Mouse (Mus musculus) liver, embryonic 13.5 days (tissue): Measurements from ENCODE around the gene Sec14l3. TPM values are rescaled to one million over a fixed set of nuclear protein-coding genes. Genes with fewer than 3 reads are reported as not detected.

ENCODE experiments used
- ATAC-seq: fragments of 200-750 bp; cut with Nextera tagmentation; 2 replicates; pipeline ENCODE4 v1.8.0; 2017; ENCODE audit warnings: low read depth, mild to moderate bottlenecking, moderate number of reproducible peaks, moderate library complexity
- DNase-seq: peaks from one replicate; pipeline ENCODE4 v3.0.0; 2022
- H3K27ac ChIP-seq: fragments of 300-500 bp; sonication (generic); 2 replicates; pipeline ENCODE4 v1.5.1; 2015; ENCODE audit warnings: moderate library complexity, mild to moderate bottlenecking, inconsistent platforms
- H3K27me3 ChIP-seq: fragments of 300-500 bp; sonication (generic); 2 replicates; pipeline ENCODE4 v1.6.1; 2015; ENCODE audit warnings: mild to moderate bottlenecking, inconsistent platforms
- H3K36me3 ChIP-seq: fragments of 300-500 bp; sonication (generic); 2 replicates; pipeline ENCODE4 v1.6.1; 2015; ENCODE audit warnings: mild to moderate bottlenecking, inconsistent platforms
- H3K4me1 ChIP-seq: fragments of 300-500 bp; sonication (generic); replicated peaks from 2 replicates; pipeline ENCODE4 v1.6.1; 2015; ENCODE audit warnings: inconsistent platforms
- H3K4me2 ChIP-seq: fragments of 300-500 bp; sonication (generic); 2 replicates; pipeline ENCODE4 v1.6.1; 2015; ENCODE audit warnings: inconsistent platforms, mild to moderate bottlenecking, moderate library complexity
- H3K4me3 ChIP-seq: fragments of 300-500 bp; sonication (generic); replicated peaks from 2 replicates; pipeline ENCODE4 v1.5.1; 2015; ENCODE audit warnings: mild to moderate bottlenecking, inconsistent platforms
- H3K9ac ChIP-seq: fragments of 300-500 bp; sonication (generic); 2 replicates; pipeline ENCODE4 v1.6.1; 2015; ENCODE audit warnings: mild to moderate bottlenecking, inconsistent platforms
- H3K9me3 ChIP-seq: fragments of 300-500 bp; sonication (generic); replicated peaks from 2 replicates; pipeline ENCODE4 v1.6.1; 2016; ENCODE audit warnings: inconsistent platforms
- WGBS: fragments of 180-500 bp; shearing (Covaris S2); methylation state at CpG from one replicate; pipeline ENCODE4 v1.1.7; 2015; ENCODE audit not compliant: insufficient replicate concordance; 5-methylcytosine and 5-hydroxymethylcytosine counted together
- polyA plus RNA-seq: library from polyadenylated mRNA; unstranded; fragments of >200 nt; fragmentation: Nextera tagmentation; extraction: Ambion mirVana; gene quantifications from 2 replicates; pipeline ENCODE4 v1.2.1, GENCODE M21; 2015

Gene Sec14l3
- polyA plus RNA-seq, 1 experiment from 2014 or later = not detected

GRCm38 (mm10) chr11:4035116-4035892, 29.3 kb upstream of the Sec14l3 start:
- H3K9me3 ChIP-seq = no peaks in the 10 kb centered on the region
- no peak overlapping the region for H3K4me2 ChIP-seq
- no peaks in the 10 kb centered on the region for H3K36me3 ChIP-seq
- H3K27ac ChIP-seq = no peak overlapping the region
- ATAC-seq (peak; percentile 60), DNase-seq (no peak)
- 63% methylated on average over 18 of the region's 18 CpGs for WGBS
- H3K27me3 ChIP-seq = no peaks in the 10 kb centered on the region
- no peak overlapping the region for H3K4me3 ChIP-seq
- H3K9ac ChIP-seq = no peak overlapping the region
- no peaks in the 10 kb centered on the region; the same call in 1 of the 2 replicates for H3K4me1 ChIP-seq

GRCm38 (mm10) chr11:4035916-4036315, 28.7 kb upstream of the Sec14l3 start:
- WGBS = 69% methylated on average over 6 of the region's 6 CpGs
- no peak overlapping the region for H3K4me2 ChIP-seq
- H3K36me3 ChIP-seq = no peaks in the 10 kb centered on the region
- ATAC-seq = 0 out of 2 replicates have a peak, but pooled peaks have one; percentile 19
- no peaks in the 10 kb centered on the region; the same call in 1 of the 2 replicates for H3K4me1 ChIP-seq
- no peaks in the 10 kb centered on the region for H3K9me3 ChIP-seq
- H3K9ac ChIP-seq = no peak overlapping the region
- no peak overlapping the region for H3K4me3 ChIP-seq
- H3K27me3 ChIP-seq = no peaks in the 10 kb centered on the region
- DNase-seq = no peak
- no peak overlapping the region for H3K27ac ChIP-seq

DNA sequence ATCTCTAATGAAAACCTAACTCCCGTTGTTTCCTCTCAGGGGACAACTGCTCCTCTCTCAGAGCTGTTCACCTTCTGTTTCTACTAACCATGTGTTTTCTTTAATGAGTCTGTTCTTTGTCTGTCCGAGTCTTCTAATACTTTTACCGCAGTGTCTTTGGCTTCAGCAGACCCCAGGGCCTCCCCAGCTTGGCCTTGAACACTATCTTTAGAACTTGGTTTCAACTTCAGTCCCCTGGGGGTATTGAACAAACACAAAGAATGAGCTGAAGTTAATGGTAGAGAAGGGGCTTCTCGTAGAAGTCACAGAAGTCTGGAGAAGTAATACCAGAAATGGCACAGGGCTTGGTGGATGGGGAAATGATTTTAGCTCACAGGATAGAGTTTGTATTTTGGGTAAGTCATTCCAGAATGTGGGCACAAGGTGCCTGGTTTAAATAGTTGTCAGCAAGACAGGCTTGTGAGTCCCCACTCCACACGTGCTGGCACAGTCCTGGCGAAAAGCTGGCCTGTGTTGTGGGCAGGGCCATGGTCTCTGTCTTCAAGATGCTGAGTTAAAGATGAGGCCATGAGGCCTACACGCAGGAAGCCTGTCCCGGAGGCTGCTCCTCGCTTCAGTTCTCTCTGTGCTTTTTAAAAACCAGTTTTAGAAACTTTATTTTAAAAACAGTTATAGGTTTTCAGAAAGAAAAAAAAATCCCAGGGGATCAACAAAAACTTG, 28.1 kb upstream of the Sec14l3 start:
- no peaks in the 10 kb centered on the region; the same call in 1 of the 2 replicates for H3K4me1 ChIP-seq
- DNase-seq = no peak
- H3K27ac ChIP-seq = no peak overlapping the region

GRCm38 (mm10) chr11:4039951-4040350, 24.7 kb upstream of the Sec14l3 start:
- H3K9me3 ChIP-seq = no peaks in the 10 kb centered on the region
- H3K27me3 ChIP-seq = no peaks in the 10 kb centered on the region
- ATAC-seq (no peak), DNase-seq (no peak)
- WGBS = 73% methylated on average over 4 of the region's 4 CpGs
- no peak overlapping the region for H3K27ac ChIP-seq
- no peak overlapping the region for H3K9ac ChIP-seq
- no peaks in the 10 kb centered on the region for H3K4me1 ChIP-seq
- no peaks in the 10 kb centered on the region for H3K36me3 ChIP-seq
- no peak overlapping the region for H3K4me2 ChIP-seq
- H3K4me3 ChIP-seq = no peak overlapping the region

More for the DNA sequence above, 28.1 kb upstream of the Sec14l3 start:
- Histone ChIP-seq H3K36me3 (no peaks in the 10 kb centered on the region), H3K4me2 (no peak overlapping the region), H3K27me3 (no peaks in the 10 kb centered on the region), H3K9me3 (no peaks in the 10 kb centered on the region), H3K9ac (no peak overlapping the region), H3K4me3 (no peak overlapping the region)
- ATAC-seq = no peak
- 55% methylated on average over 9 of the region's 9 CpGs for WGBS

GRCm38 (mm10) chr11:4041123-4041625, 23.5 kb upstream of the Sec14l3 start:
- Histone ChIP-seq H3K4me3 (no peak overlapping the region), H3K9me3 (no peaks in the 10 kb centered on the region), H3K4me2 (no peak overlapping the region), H3K9ac (no peak overlapping the region), H3K27me3 (no peaks in the 10 kb centered on the region), H3K4me1 (no peaks in the 10 kb centered on the region), H3K27ac (no peak overlapping the region), H3K36me3 (no peaks in the 10 kb centered on the region)
- WGBS = 53% methylated on average over 6 of the region's 6 CpGs
- no peak for DNase-seq
- no peak for ATAC-seq

- DNase-seq (no peak), ATAC-seq (no peak)
- H3K4me1 ChIP-seq = no peaks in the 10 kb centered on the region
- no peaks in the 10 kb centered on the region for H3K27me3 ChIP-seq
- H3K9me3 ChIP-seq = no peaks in the 10 kb centered on the region
- no peak overlapping the region for H3K9ac ChIP-seq
- H3K4me2 ChIP-seq = no peak overlapping the region
- WGBS = 70% methylated on average over 7 of the region's 7 CpGs
- H3K27ac ChIP-seq = no peak overlapping the region
- H3K36me3 ChIP-seq = no peaks in the 10 kb centered on the region
- no peak overlapping the region for H3K4me3 ChIP-seq
Measured at GRCm38 (mm10) chr11:4043081-4043480, 21.6 kb upstream of the Sec14l3 start.

GRCm38 (mm10) chr11:4046526-4046925, 18.1 kb upstream of the Sec14l3 start:
- Histone ChIP-seq H3K9ac (no peak overlapping the region), H3K27ac (no peak overlapping the region), H3K27me3 (no peaks in the 10 kb centered on the region), H3K9me3 (no peaks in the 10 kb centered on the region), H3K36me3 (no peaks in the 10 kb centered on the region), H3K4me1 (no peaks in the 10 kb centered on the region), H3K4me3 (no peak overlapping the region), H3K4me2 (no peak overlapping the region)
- no peak for DNase-seq
- no peak for ATAC-seq
- 58% methylated on average over 5 of the region's 5 CpGs for WGBS

GRCm38 (mm10) chr11:4047766-4048165, 16.9 kb upstream of the Sec14l3 start:
- DNase-seq (no peak), ATAC-seq (no peak)
- 81% methylated on average over 2 of the region's 2 CpGs for WGBS
- Histone ChIP-seq H3K9me3 (no peaks in the 10 kb centered on the region), H3K27ac (no peak overlapping the region), H3K4me2 (no peak overlapping the region), H3K4me1 (no peaks in the 10 kb centered on the region), H3K9ac (no peak overlapping the region), H3K27me3 (no peaks in the 10 kb centered on the region), H3K36me3 (no peaks in the 10 kb centered on the region), H3K4me3 (no peak overlapping the region)

- no peaks in the 10 kb centered on the region for H3K36me3 ChIP-seq
- H3K27me3 ChIP-seq = no peaks in the 10 kb centered on the region
- H3K4me1 ChIP-seq = no peaks in the 10 kb centered on the region
- H3K9ac ChIP-seq = no peak overlapping the region
- no peaks in the 10 kb centered on the region for H3K9me3 ChIP-seq
- ATAC-seq (no peak), DNase-seq (no peak)
- 66% methylated on average over 6 of the region's 6 CpGs for WGBS
- no peak overlapping the region for H3K4me2 ChIP-seq
- H3K4me3 ChIP-seq = no peak overlapping the region
- no peak overlapping the region for H3K27ac ChIP-seq
Measured at GRCm38 (mm10) chr11:4048438-4048837, 16.2 kb upstream of the Sec14l3 start.

GRCm38 (mm10) chr11:4053586-4053985, 11.1 kb upstream of the Sec14l3 start:
- ATAC-seq = no peak
- Histone ChIP-seq H3K36me3 (no peaks in the 10 kb centered on the region), H3K9me3 (no peaks in the 10 kb centered on the region), H3K4me3 (no peak overlapping the region), H3K27ac (no peak overlapping the region), H3K4me2 (no peak overlapping the region), H3K27me3 (no peaks in the 10 kb centered on the region), H3K9ac (no peak overlapping the region), H3K4me1 (no peaks in the 10 kb centered on the region)
- WGBS = 15% methylated on average over 5 of the region's 5 CpGs
- DNase-seq = peak; percentile 31

- Histone ChIP-seq H3K27ac (no peak overlapping the region), H3K9me3 (no peaks in the 10 kb centered on the region), H3K36me3 (no peaks in the 10 kb centered on the region), H3K4me3 (no peak overlapping the region), H3K27me3 (no peaks in the 10 kb centered on the region), H3K9ac (no peak overlapping the region), H3K4me1 (no peaks in the 10 kb centered on the region), H3K4me2 (no peak overlapping the region)
- ATAC-seq (no peak), DNase-seq (no peak)
- WGBS = 56% methylated on average over 5 of the region's 5 CpGs
Measured at GRCm38 (mm10) chr11:4060866-4061575, 3.6 kb upstream of the Sec14l3 start.
